8 mouse cellular contexts compared by ENCODE assay signal in the genomic region with DNA sequence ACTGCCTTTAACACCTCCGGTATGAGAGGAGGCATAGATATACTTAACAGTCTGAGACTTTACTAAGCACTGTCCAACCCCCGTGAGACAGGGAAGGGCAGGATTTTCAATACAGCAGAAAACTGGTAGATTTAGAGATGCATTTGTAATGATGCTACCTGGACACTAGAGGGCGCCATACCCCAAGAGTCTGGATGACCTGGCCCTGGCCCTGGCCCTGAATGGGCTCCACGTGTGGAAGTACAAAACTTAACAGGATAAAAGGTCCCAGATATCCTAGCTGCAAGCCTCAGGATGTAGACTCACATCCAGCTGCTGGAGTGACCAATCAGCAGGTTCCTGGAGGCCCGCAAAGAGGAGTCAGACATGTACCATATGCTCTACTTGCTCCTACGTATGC.
DNase-seq lines count a peak whose midpoint lies in the region; ATAC-seq and TF ChIP-seq lines count a peak whose summit lies in the region.

No protein-coding gene starts in this region.

- no peaks in the 10 kb centered on the region for H3K4me1 ChIP-seq in ES-E14 (ENCODE audit: control insufficient read depth in 2 of 2, insufficient read depth in 2 of 2, low read length in 2 of 2, poor library complexity in 1 of 2)
- peaks cover 17% of the 10 kb centered on the region for H3K4me1 ChIP-seq in olfactory bulb, adult 2 months (ENCODE audit: control insufficient read depth, insufficient read depth, low read length)

- no peak overlapping the region for H3K27ac ChIP-seq in ES-E14 (ENCODE audit: insufficient read depth, low read depth, low read length, poor library complexity, severe bottlenecking)
- no peak overlapping the region for H3K27ac ChIP-seq in olfactory bulb, adult 2 months (ENCODE audit: insufficient read depth, low read depth, low read length)

- no peak for ATAC-seq in erythroblast, adult 5-6 weeks (replicated peaks; ENCODE audit: low FRiP score, poor library complexity, severe bottlenecking)

- peak; percentile 46; the same call in 1 of the 2 replicates for TF ChIP-seq CTCF in olfactory bulb, adult 2 months (IDR thresholded peaks at IDR 0.05; ENCODE audit: insufficient read depth, low read depth, low read length)

- no peak overlapping the region for H3K9ac ChIP-seq in ES-E14 (ENCODE audit: insufficient read depth, low read depth, low read length, poor library complexity, severe bottlenecking)

- H3K36me3 ChIP-seq in ES-E14 (ENCODE audit: control insufficient read depth, insufficient read depth, low read length, poor library complexity, severe bottlenecking): no peaks in the 10 kb centered on the region

- TF ChIP-seq POLR2A in olfactory bulb, adult 2 months (IDR thresholded peaks at IDR 0.05; ENCODE audit: insufficient read depth, low read depth, low read length): no peak

- 39% methylated on average over 6 of the region's 6 CpGs for WGBS in olfactory bulb, adult 2 months

- in situ Hi-C loops in ES-E14 (cut with MboI; ENCODE audit: low sequenced_read_pairs in 2 of 2, unreplicated experiment in 2 of 2): loop anchor here (5.0 to 25.0 kb wide), 3 partner anchors 229 to 462 kb away; partner anchors contain the start of gene Cog1 (in 1 of the 2)

- H3K4me3 ChIP-seq in ES-E14 (ENCODE audit: insufficient read depth in 1 of 2, low read depth in 1 of 2, low read length in 2 of 2, poor library complexity in 1 of 2, severe bottlenecking in 1 of 2): no peak overlapping the region
- H3K4me3 ChIP-seq in olfactory bulb, adult 2 months (ENCODE audit: insufficient read depth, low read depth, low read length): no peak overlapping the region

- DNase-seq in heart, postnatal 4 days: peak; percentile 45
- DNase-seq in heart, adult 8-10 months (ENCODE audit: low spot score): no peak
- DNase-seq in 3T3-L1 (ENCODE audit: low read depth, low spot score) (peak; percentile 59), ES-E14 (ENCODE audit: low read depth, low spot score) (no peak)
- peak; percentile 60 for DNase-seq in embryo, embryonic 9.5 days (ENCODE audit: extremely low spot score)
- no peak for DNase-seq in Muller cell, postnatal 12 days (ENCODE audit: inconsistent ontology term)

- no peaks in the 10 kb centered on the region for H3K9me3 ChIP-seq in ES-E14 (ENCODE audit: control insufficient read depth, insufficient read depth, low read depth, low read length)

TF ChIP-seq in ES-E14, 5 proteins besides CTCF, POLR2A, EP300 and RAD21:
- no peak for TF ChIP-seq ZNF384 (IDR thresholded peaks at IDR 0.05; ENCODE audit: low read depth, low read length)
- no peak for TF ChIP-seq HCFC1 (IDR thresholded peaks at IDR 0.05; ENCODE audit: borderline replicate concordance, insufficient read depth, low read length)
- peak; percentile 46; the same call in 1 of the 2 replicates for TF ChIP-seq ZC3H11A (IDR thresholded peaks at IDR 0.05; ENCODE audit: borderline replicate concordance, low read depth, low read length)

Comparison
In these comparisons a context has a peak if more than half of its experiments do, and no peak if none do; other contexts are left out.
1. DNase-seq: peak in heart, postnatal 4 days (single experiment), 3T3-L1 (single experiment) and embryo, embryonic 9.5 days (single experiment); none in heart, adult 8-10 months (single experiment), ES-E14 (single experiment) and Muller cell, postnatal 12 days (single experiment).